Mouse (Mus musculus) B cell, adult 2 months (primary cell): ENCODE data around the gene Rnf121.
A peak's percentile ranks its signal among the peaks of the same experiment; 100 is the strongest.

Experiments
- DNase-seq, 2 experiments: peaks; one replicate each; pipeline ENCODE4 v3.0.0; 2022

Rnf121 gene

GRCm38 (mm10) chr7:101998194-101998927, 66.9 kb downstream of the Rnf121 start:
- peak; percentile 80 to 82 for DNase-seq

GRCm38 (mm10) chr7:101994241-101994640, 71.0 kb downstream of the Rnf121 start:
- peak; percentile 14 to 17 for DNase-seq

DNA sequence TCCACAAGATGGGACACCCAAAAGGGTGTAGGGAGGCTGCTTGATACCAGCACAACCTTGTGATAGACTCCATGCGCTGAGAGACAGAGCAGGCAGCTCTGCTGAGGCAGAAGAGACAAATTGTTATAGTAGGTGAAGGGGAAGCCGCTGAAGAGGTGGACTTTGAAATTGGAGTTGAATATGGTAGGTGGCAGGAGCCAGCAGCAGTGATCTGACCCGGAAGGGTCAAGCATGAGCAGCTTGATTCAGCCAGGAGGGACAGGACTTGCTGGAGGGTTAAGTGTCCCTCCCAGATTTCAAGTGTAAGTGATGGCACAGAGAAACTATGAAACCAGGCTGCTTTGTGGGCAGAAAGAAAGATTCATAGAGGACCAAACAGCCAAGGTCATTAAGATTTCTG, 80.2 kb downstream of the Rnf121 start:
- no peak for DNase-seq

GRCm38 (mm10) chr7:101982735-101983134, 82.5 kb downstream of the Rnf121 start:
- no peak for DNase-seq

- DNase-seq: no peak
Measured at GRCm38 (mm10) chr7:101974505-101974904, 90.8 kb downstream of the Rnf121 start.

- DNase-seq: no peak
Measured at GRCm38 (mm10) chr7:101973730-101974129, 91.5 kb downstream of the Rnf121 start.

DNA sequence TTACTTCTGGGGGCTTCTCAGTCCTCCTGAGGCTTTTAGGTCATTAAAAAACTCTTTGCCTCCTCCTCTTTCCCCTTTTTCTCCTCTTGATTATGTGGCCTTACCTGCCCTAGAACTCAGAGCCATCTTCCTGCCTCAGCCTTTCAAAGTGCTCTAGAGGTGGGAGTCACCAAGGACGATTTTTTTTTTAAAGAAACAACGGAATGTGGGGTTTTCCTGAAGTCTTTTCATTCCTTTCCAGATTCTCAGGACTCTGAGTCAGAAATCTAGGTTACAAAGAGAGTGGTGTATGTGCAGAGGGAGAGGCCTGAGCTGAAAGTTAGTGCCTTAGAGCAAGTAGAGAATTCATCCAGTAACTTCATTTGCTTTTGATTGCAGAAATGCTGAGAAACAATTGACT, 93.5 kb downstream of the Rnf121 start:
- DNase-seq: no peak

GRCm38 (mm10) chr7:101970821-101971461, 94.3 kb downstream of the Rnf121 start:
- DNase-seq: peak; percentile 70 to 71

- DNase-seq: peak in 1 of 2 experiments; percentile 79
Measured at GRCm38 (mm10) chr7:101970429-101970775, 94.9 kb downstream of the Rnf121 start.

DNA sequence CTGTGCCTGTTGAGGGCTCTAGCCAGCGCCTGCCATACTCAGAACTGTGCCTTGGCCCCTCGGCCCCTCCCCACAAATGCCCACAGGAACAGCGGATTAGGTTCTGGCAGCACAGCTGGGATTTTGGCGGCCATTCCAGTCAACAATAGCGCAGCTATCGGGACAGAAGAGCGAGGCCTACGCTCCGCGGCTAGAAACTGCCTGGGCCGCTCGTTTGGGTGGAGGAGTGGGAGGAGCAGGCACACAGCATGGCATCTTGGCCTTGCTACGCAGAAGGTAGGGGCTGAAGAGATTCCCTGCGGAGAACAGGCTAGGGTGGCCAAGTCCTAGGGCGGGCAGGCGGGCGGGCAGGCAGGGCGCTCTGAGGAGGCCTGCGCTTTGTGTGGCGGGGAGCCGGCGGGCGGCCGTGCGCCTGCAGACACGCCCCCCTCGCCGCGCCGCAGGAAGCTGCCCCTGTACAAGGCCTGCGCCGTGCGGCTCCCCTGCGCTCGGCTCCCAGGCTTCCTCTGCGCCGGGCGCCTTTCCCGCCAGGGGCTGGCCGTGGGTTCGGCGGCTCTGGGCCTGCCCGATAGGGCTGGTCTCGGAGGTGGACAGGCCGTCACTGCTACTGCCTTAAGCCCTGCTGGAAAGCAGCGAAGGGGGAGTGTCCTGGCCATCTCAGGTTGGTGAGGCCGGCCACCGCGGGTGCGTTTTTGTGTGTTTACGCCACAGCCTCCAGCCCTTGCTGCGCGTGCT, 95.4 kb downstream of the Rnf121 start:
- DNase-seq: peak; percentile 83 to 87
